Mouse (Mus musculus): Measurements from ENCODE around the gene Hsd17b13.

DNA sequence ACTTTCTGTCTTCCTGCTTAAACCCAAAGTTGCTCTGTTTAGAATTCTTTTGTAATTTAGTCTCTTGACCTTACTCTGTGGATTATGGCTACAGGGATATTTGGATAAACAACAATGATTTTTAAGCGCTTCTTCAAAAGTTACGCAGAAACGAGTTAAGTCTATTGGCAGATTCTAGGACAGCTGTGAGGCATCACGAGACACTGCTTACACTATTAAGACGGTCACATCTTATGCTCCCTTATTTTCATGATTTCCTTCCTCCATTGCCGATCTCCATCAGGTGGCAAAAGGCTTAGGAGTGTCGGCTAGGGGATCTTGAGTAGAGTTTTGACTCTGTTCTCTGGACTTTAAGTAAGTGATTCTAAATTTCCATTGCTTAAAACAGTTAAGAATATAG is 33.1 kb upstream of the Hsd17b13 start:
- TF ChIP-seq CTCF (IDR thresholded peaks at IDR 0.05; ENCODE audit: low read depth): no peak
- TF ChIP-seq EP300 (IDR thresholded peaks at IDR 0.05; ENCODE audit: low read depth): no peak
